Mouse (Mus musculus) midbrain, embryonic 16.5 days (tissue): ENCODE data around the gene Tmem198b. TPM values are rescaled to one million over a fixed set of nuclear protein-coding genes. Genes with fewer than 3 reads are reported as not detected.

ENCODE experiments used
- ATAC-seq: fragments of 200-750 bp; cut with Nextera tagmentation; 2 replicates; pipeline ENCODE4 v1.8.0; 2017; ENCODE audit warnings: moderate TSS enrichment
- H3K27ac ChIP-seq: fragments of 300-500 bp; sonication (generic); 2 replicates; pipeline ENCODE4 v1.5.1; 2014; ENCODE audit warnings: mild to moderate bottlenecking, low read length, mixed read lengths
- H3K27me3 ChIP-seq: fragments of 300-500 bp; sonication (generic); 2 replicates; pipeline ENCODE4 v1.6.1; 2014; ENCODE audit warnings: low read depth, low read length, mixed read lengths; ENCODE audit not compliant: control insufficient read depth, insufficient read depth
- H3K36me3 ChIP-seq: fragments of 300-500 bp; sonication (generic); 2 replicates; pipeline ENCODE4 v1.6.1; 2014; ENCODE audit warnings: mild to moderate bottlenecking, low read length, moderate library complexity, mixed read lengths; ENCODE audit not compliant: control insufficient read depth, insufficient read depth
- H3K4me1 ChIP-seq: fragments of 300-500 bp; sonication (generic); 2 replicates; pipeline ENCODE4 v1.6.1; 2014; ENCODE audit warnings: mild to moderate bottlenecking, low read length, mixed read lengths; ENCODE audit not compliant: control insufficient read depth, insufficient read depth
- H3K4me2 ChIP-seq: fragments of 300-500 bp; sonication (generic); 2 replicates; pipeline ENCODE4 v1.6.1; 2014; ENCODE audit warnings: mild to moderate bottlenecking, low read length, mixed read lengths
- H3K4me3 ChIP-seq: fragments of 300-500 bp; sonication (generic); 2 replicates; pipeline ENCODE4 v1.5.1; 2014; ENCODE audit warnings: low read depth, mild to moderate bottlenecking, low read length, moderate library complexity, mixed read lengths
- H3K9ac ChIP-seq: fragments of 300-500 bp; sonication (generic); 2 replicates; pipeline ENCODE4 v1.6.1; 2014; ENCODE audit warnings: low read depth, low read length, mixed read lengths
- H3K9me3 ChIP-seq: fragments of 300-500 bp; sonication (generic); replicated peaks from 2 replicates; pipeline ENCODE4 v1.6.1; 2014; ENCODE audit warnings: mild to moderate bottlenecking, low read length, mixed read lengths; ENCODE audit not compliant: control insufficient read depth, poor library complexity, severe bottlenecking
- WGBS: fragments of 180-500 bp; shearing (Covaris S2); extraction: QIAGEN DNeasy Blood & Tissue Kit; methylation state at CpG from one replicate; pipeline ENCODE4 v1.1.7; 2014; 5-methylcytosine and 5-hydroxymethylcytosine counted together
- polyA plus RNA-seq: library from polyadenylated mRNA; unstranded; fragments of >200 nt; fragmentation: Nextera tagmentation; extraction: Ambion mirVana; gene quantifications from 2 replicates; pipeline ENCODE4 v1.2.1, GENCODE M21; 2015

Gene Tmem198b
- polyA plus RNA-seq, 1 experiment from 2014 or later, result 16.1 TPM

GRCm38 (mm10) chr10:128793258-128793657 is 10.9 kb downstream of the Tmem198b start:
- Histone ChIP-seq H3K9me3 (no peaks in the 10 kb centered on the region), H3K4me2 (no peak overlapping the region), H3K4me3 (no peak overlapping the region), H3K36me3 (0 out of 2 replicates have a peak, but pooled peaks cover 3% of the 10 kb centered on the region), H3K4me1 (no peaks in the 10 kb centered on the region), H3K9ac (no peak overlapping the region), H3K27ac (no peak overlapping the region), H3K27me3 (no peaks in the 10 kb centered on the region)
- 97% methylated on average over 1 of the region's 1 CpGs for WGBS
- ATAC-seq, result no peak

- H3K27ac ChIP-seq, result no peak overlapping the region
- no peaks in the 10 kb centered on the region for H3K27me3 ChIP-seq
- no peak overlapping the region for H3K4me2 ChIP-seq
- no peaks in the 10 kb centered on the region for H3K9me3 ChIP-seq
- H3K36me3 ChIP-seq, result no peaks in the 10 kb centered on the region
- no peak for ATAC-seq
- H3K4me1 ChIP-seq, result no peaks in the 10 kb centered on the region
- H3K9ac ChIP-seq, result no peak overlapping the region
- H3K4me3 ChIP-seq, result no peak overlapping the region
Measured at GRCm38 (mm10) chr10:128792041-128792440, 12.1 kb downstream of the Tmem198b start.

GRCm38 (mm10) chr10:128790398-128791124 is 13.6 kb downstream of the Tmem198b start, which contains the start of gene Mmp19:
Mmp19 (plus strand) TSS chr10:128790910.
- Histone ChIP-seq H3K27me3 (no peaks in the 10 kb centered on the region), H3K36me3 (no peaks in the 10 kb centered on the region), H3K4me2 (no peak within 1 kb of the TSS), H3K27ac (no peak within 1 kb of the TSS), H3K9ac (no peak within 1 kb of the TSS), H3K4me1 (no peaks in the 10 kb centered on the region), H3K9me3 (no peaks in the 10 kb centered on the region), H3K4me3 (no peak within 1 kb of the TSS)
- 60% methylated on average over 7 of the region's 7 CpGs for WGBS
- no peak for ATAC-seq

DNA sequence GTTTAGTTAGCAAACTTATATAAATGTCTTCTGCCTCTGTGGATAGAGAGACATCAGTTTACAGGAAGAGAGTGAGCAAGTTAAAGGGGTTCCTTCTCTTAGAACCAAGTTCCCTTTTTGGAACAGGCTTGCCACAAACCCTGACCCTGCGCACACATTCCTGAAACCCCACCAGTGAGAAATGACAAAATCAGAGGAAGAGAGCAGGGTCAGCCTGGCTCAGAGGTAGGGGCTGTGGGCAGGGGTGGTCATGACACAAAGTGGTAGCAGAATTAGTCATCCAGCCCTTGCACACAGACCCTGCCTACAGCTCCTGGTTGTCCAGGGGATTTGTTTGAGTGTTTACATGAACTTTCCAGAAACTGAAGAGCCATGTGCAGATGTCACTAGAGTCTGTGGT is 24.0 kb downstream of the Tmem198b start:
- 100% methylated on average over 1 of the region's 1 CpGs for WGBS
- H3K27me3 ChIP-seq, result no peaks in the 10 kb centered on the region

GRCm38 (mm10) chr10:128779011-128779795 is 25.0 kb downstream of the Tmem198b start:
- no peak for ATAC-seq
- 0 out of 2 replicates have a peak, but pooled peaks cover 3% of the 10 kb centered on the region for H3K9me3 ChIP-seq
- no peak overlapping the region for H3K4me3 ChIP-seq
- H3K27ac ChIP-seq, result no peak overlapping the region
- 24% methylated on average over 8 of the region's 8 CpGs for WGBS
- H3K27me3 ChIP-seq, result no peaks in the 10 kb centered on the region
- no peak overlapping the region for H3K4me2 ChIP-seq
- H3K36me3 ChIP-seq, result no peaks in the 10 kb centered on the region
- no peak overlapping the region for H3K9ac ChIP-seq
- no peaks in the 10 kb centered on the region for H3K4me1 ChIP-seq

More for the DNA sequence above, 24.0 kb downstream of the Tmem198b start:
- 0 out of 2 replicates have a peak, but pooled peaks cover 5% of the 10 kb centered on the region for H3K9me3 ChIP-seq
- no peak overlapping the region for H3K4me2 ChIP-seq
- H3K9ac ChIP-seq, result no peak overlapping the region
- H3K36me3 ChIP-seq, result no peaks in the 10 kb centered on the region
- H3K4me1 ChIP-seq, result no peaks in the 10 kb centered on the region
- no peak for ATAC-seq
- no peak overlapping the region for H3K4me3 ChIP-seq
- no peak overlapping the region for H3K27ac ChIP-seq

DNA sequence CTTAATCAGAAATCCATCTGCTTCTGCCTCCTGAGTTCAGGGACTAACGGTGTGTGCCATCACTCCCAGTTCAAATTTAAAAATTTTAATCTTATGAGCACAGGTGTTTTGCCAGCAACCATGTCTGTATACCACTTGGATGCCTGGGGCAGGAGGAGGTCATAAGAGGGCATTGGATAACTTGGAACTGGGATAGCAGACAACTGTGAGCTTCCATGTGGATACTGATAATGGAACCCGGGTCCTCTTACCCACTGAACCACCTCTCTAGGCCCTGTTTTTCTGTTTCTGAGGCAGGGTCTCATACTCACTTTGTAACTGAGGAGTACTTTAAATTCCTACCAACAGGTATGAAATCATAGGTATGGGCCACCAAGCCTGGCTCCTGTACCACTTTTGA is 25.7 kb downstream of the Tmem198b start:
- no peaks in the 10 kb centered on the region for H3K27me3 ChIP-seq
- no peak for ATAC-seq
- H3K9ac ChIP-seq, result no peak overlapping the region
- H3K4me1 ChIP-seq, result no peaks in the 10 kb centered on the region
- no peak overlapping the region for H3K4me2 ChIP-seq
- 97% methylated on average over 2 of the region's 2 CpGs for WGBS
- H3K4me3 ChIP-seq, result no peak overlapping the region
- no peaks in the 10 kb centered on the region for H3K9me3 ChIP-seq
- no peaks in the 10 kb centered on the region for H3K36me3 ChIP-seq
- no peak overlapping the region for H3K27ac ChIP-seq

GRCm38 (mm10) chr10:128773685-128774084 is 30.5 kb downstream of the Tmem198b start:
- Histone ChIP-seq H3K9ac (no peak overlapping the region), H3K27me3 (no peaks in the 10 kb centered on the region), H3K4me3 (no peak overlapping the region), H3K36me3 (no peaks in the 10 kb centered on the region), H3K9me3 (no peaks in the 10 kb centered on the region), H3K4me1 (no peaks in the 10 kb centered on the region), H3K4me2 (no peak overlapping the region), H3K27ac (no peak overlapping the region)
- no peak for ATAC-seq
- WGBS, result 23% methylated on average over 5 of the region's 5 CpGs

DNA sequence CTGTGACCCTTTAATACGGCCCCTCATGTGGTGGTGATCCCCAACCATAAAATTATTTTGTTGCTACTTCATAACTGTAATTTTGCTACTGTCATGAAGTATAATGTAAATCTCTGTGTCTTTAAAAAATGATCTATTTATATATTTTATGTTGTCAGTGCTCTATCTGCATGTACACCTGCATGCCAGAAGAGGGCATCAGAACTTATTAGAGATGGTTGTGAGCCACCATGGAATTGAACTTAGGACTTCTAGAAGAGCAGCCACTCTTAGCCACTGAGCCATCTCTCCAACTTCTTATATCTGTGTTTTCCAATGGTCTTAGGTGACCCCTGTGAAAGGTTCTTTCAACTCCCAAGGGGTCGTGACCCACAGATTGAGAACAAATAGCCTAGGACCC is 31.3 kb downstream of the Tmem198b start:
- Histone ChIP-seq H3K9me3 (no peaks in the 10 kb centered on the region), H3K9ac (no peak overlapping the region), H3K36me3 (no peaks in the 10 kb centered on the region), H3K27ac (no peak overlapping the region), H3K4me2 (no peak overlapping the region), H3K4me3 (no peak overlapping the region), H3K27me3 (no peaks in the 10 kb centered on the region), H3K4me1 (no peaks in the 10 kb centered on the region)
- 87% methylated on average over 2 of the region's 2 CpGs for WGBS
- no peak for ATAC-seq
